Mouse (Mus musculus): Measurements from ENCODE around the gene Knstrn.

The Knstrn gene

GRCm38 (mm10) chr2:118813981-118814836, at the start of gene Knstrn:
Gene Knstrn, plus strand, starts transcription at chr2:118814003.
- DNase-seq (ENCODE audit: low spot score in 2 of 2): peak; percentile 78 to 89

DNA sequence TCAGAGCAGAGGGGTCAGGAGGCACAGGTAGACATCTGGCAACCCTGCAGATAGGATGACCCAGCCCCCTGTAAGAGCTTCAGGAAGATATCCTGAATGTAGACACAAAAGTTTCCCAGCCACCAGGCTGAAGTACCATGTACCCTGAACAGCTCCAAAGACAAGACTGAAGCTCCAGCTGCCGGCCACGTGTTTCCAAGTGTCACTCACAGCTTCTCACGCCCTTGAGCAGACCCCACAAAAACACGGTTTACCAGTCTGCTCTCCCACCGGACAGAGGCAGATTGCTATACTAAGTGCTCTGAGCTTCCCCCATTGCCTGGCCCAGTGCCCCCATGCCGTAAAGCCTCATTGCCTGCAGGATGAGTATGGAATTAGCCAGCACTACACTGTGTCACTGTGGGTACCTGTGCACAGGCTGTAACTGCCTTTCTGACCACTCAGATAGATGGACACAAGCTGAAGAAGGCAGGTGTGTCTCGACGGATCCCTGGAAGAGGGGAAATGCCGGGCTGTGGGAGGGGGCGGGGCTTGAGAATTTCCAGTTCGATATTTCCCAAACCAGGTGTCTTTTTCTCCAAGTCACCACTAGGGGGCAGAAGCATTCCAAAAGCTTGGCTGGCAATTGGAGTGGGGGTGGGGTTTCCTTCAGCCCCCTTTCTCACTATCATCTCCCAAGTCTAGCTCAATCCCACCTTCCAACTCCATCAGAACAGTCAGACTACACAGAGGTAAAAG, 49.5 kb upstream of the Knstrn start:
- no peak for DNase-seq (ENCODE audit: low spot score in 2 of 2)

DNA sequence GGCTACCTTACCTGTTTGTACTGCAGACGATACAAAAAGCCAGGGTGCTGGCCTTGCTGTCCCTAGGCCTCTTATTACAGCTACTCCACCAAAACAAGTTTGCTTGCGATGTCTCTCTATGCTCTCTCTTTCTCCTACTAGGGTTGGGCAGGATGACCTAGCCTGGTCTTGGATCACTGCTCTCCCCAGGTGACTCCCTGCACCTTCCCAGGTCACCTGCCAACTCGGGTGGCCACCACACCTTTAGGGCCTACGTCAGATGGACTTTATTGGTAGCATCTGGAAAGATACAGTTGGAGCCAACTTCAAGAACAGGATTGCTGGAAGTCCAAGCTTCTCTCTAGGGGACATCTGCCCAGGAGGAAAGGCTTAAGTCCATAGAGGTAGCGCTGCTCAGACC, 48.9 kb upstream of the Knstrn start:
- DNase-seq (ENCODE audit: low spot score in 2 of 2): no peak

- DNase-seq (ENCODE audit: low spot score in 2 of 2): no peak
Observed at GRCm38 (mm10) chr2:118766041-118767033, 47.5 kb upstream of the Knstrn start.

GRCm38 (mm10) chr2:118772158-118772874, 41.5 kb upstream of the Knstrn start, which contains the start of gene Phgr1:
Gene Phgr1, plus strand, starts transcription at chr2:118772769.
- DNase-seq (ENCODE audit: low spot score in 2 of 2): no peak

DNA sequence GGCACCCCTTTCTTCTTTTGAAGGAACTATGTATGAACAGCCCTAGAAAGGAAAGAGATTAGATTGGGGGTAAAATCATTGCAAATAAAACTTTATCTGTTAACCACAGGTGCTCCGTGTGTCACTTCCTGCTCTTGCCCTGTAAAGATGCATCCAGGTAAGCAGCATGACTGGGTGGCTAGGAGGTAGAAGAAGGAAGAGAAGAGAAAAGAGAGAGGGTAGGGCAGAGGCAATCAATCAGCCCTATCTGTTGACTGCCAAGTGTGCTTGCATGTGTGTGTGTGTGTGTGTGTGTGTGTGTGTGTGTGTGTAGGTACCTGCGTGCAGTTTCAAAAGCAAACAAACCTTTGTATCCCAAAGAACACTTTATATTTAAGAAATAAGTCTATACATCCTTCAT, 39.3 kb upstream of the Knstrn start:
- DNase-seq (ENCODE audit: low spot score in 2 of 2): no peak

DNA sequence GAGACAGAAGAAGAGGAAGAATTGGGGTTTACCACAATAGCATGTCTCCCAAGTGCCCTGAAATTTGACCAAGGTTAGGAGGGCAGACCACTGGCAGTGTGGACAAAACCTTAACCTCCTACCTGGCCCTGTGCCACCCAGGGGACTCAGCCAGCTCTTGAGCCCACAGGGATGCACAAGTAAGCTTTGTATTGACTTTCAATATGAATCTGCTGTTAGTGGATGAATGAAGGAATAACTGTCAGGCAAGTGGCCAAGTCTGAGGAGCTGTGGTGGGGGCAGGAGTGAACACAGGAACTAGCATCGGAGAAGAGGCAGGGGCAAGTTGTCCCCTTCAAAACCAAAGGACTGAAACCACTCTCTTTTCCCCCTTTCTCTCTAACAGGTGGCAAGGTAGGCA, 38.4 kb upstream of the Knstrn start:
- no peak for DNase-seq (ENCODE audit: low spot score in 2 of 2)

GRCm38 (mm10) chr2:118775846-118776245, 38.0 kb upstream of the Knstrn start:
- no peak for DNase-seq (ENCODE audit: low spot score in 2 of 2)

- no peak for DNase-seq (ENCODE audit: low spot score in 2 of 2)
Observed at GRCm38 (mm10) chr2:118776295-118776694, 37.5 kb upstream of the Knstrn start.

- no peak for DNase-seq (ENCODE audit: low spot score in 2 of 2)
Observed at GRCm38 (mm10) chr2:118778418-118778817, 35.4 kb upstream of the Knstrn start.

DNA sequence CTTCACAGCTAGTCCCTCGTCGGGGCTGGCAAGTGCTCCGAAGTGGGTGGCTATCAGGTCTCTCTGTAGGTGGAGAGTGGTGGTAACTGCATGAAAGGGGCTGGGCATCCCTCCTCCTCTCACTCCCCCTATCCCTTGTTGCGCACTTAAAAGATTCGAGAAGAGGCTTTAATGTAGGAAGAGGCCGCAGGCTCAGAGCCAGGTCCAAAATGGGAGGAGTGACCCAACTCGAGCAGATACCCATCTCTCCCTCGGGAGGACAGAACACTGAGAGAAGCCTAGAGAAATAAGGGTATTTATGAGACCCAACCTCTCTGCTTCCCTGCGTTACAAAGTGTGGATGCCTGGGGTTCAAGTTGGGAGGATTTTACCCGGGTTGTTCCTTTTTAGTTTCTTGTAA, 34.7 kb upstream of the Knstrn start:
- no peak for DNase-seq (ENCODE audit: low spot score in 2 of 2)

GRCm38 (mm10) chr2:118779504-118780480, 34.0 kb upstream of the Knstrn start, which contains the start of gene Disp2:
Gene Disp2, plus strand, starts transcription at chr2:118779719.
- peak; percentile 81 to 91 for DNase-seq (ENCODE audit: low spot score in 2 of 2)

- DNase-seq (ENCODE audit: low spot score in 2 of 2): no peak
Observed at GRCm38 (mm10) chr2:118781115-118781514, 32.7 kb upstream of the Knstrn start.

DNA sequence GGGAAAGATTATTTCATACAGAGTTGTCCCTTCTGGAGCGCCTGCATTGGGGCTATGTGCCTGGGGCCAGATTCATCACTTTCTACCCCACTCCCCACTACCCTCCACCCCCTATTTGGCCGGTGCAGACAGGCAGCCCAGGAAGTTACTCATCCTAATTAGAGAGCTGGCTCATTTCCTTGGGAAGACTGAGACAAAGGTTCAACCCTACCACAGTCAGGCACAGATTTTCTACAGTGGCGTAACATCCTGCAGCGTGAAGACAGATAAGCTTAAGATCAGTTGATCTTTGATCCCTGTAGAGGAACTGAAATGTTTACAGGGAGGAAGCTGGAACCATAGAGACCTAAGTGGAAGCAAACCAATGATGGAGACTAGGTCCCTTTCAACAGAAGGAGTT, 31.5 kb upstream of the Knstrn start:
- DNase-seq (ENCODE audit: low spot score in 2 of 2): no peak

DNA sequence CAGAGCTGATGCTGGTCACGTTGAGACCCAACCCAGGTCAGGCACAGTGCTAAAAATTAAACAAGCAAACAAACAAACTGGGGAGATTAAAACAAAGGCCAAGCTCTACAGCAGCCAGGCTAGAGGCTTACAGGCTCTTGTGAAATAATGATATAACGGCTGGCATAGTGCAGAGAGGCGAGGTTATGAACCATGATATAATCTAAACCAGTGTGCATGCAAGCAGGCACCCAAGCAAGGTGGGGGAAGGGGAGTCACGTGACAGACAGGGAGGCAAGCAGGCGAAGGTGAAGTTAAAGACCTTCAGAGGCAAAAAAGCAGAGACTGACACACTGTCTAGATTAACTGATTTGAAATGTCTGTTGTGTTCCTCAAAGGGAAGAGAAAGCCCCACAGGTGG, 30.7 kb upstream of the Knstrn start:
- no peak for DNase-seq (ENCODE audit: low spot score in 2 of 2)

GRCm38 (mm10) chr2:118783663-118784062, 30.1 kb upstream of the Knstrn start:
- DNase-seq (ENCODE audit: low spot score in 2 of 2): no peak

GRCm38 (mm10) chr2:118786525-118786924, 27.3 kb upstream of the Knstrn start:
- no peak for DNase-seq (ENCODE audit: low spot score in 2 of 2)

- peak in 1 of 2 experiments; percentile 53 for DNase-seq (ENCODE audit: low spot score in 2 of 2)
Observed at GRCm38 (mm10) chr2:118789501-118789900, 24.3 kb upstream of the Knstrn start.

- DNase-seq (ENCODE audit: low spot score in 2 of 2): no peak
Observed at GRCm38 (mm10) chr2:118790221-118790550, 23.6 kb upstream of the Knstrn start.

All from urinary bladder, postnatal 36 days (tissue).